7 mouse cellular contexts compared by ENCODE assay signal in genomic region chr10:75935680-75936541, GRCm38 (mm10). TPM values are rescaled to one million over a fixed set of nuclear protein-coding genes. Genes with fewer than 3 reads are reported as not detected.
DNase-seq lines count a peak whose midpoint lies in the region; ATAC-seq and TF ChIP-seq lines count a peak whose summit lies in the region.

Gene Mmp11 (minus strand): TSS chr10:75936496.

- H3K9me3 ChIP-seq in intestine, postnatal 0 days (ENCODE audit: control insufficient read depth) = no peaks in the 10 kb centered on the region
- no peaks in the 10 kb centered on the region for H3K9me3 ChIP-seq in midbrain, embryonic 10.5 days (replicated peaks)

- H3K27me3 ChIP-seq in intestine, postnatal 0 days (replicated peaks; ENCODE audit: control insufficient read depth, insufficient read depth, low read length) = peaks cover 11% of the 10 kb centered on the region; the same call in 1 of the 2 replicates
- peaks cover 93% of the 10 kb centered on the region for H3K27me3 ChIP-seq in midbrain, embryonic 10.5 days (ENCODE audit: low read depth, poor library complexity, severe bottlenecking)

- 0 out of 2 replicates have a peak within 1 kb of the TSS, but pooled peaks have one; percentile 37 for H3K27ac ChIP-seq in intestine, postnatal 0 days (ENCODE audit: low read depth, low read length)
- H3K27ac ChIP-seq in midbrain, embryonic 10.5 days (replicated peaks) = peak within 1 kb of the TSS; percentile 42; the same call in 1 of the 2 replicates

- H3K36me3 ChIP-seq in intestine, postnatal 0 days (ENCODE audit: control insufficient read depth, insufficient read depth) = no peaks in the 10 kb centered on the region
- H3K36me3 ChIP-seq in midbrain, embryonic 10.5 days = no peaks in the 10 kb centered on the region

- peak; percentile 83 for ATAC-seq in intestine, postnatal 0 days

- intact Hi-C loops in left cerebral cortex, postnatal 4 days (cut with DNase I) = no loop called here

- peak within 1 kb of the TSS; percentile 62 for H3K4me3 ChIP-seq in intestine, postnatal 0 days (ENCODE audit: low read depth, low read length)
- H3K4me3 ChIP-seq in midbrain, embryonic 10.5 days = peak within 1 kb of the TSS; percentile 68

- TF ChIP-seq CTCF in intestine, postnatal 0 days (IDR thresholded peaks at IDR 0.05; ENCODE audit: low read depth) = no peak

- no peaks in the 10 kb centered on the region; the same call in 1 of the 2 replicates for H3K4me1 ChIP-seq in intestine, postnatal 0 days (replicated peaks; ENCODE audit: control insufficient read depth, insufficient read depth, low read length)
- peaks cover 69% of the 10 kb centered on the region for H3K4me1 ChIP-seq in midbrain, embryonic 10.5 days

- DNase-seq in adrenal gland, postnatal 25 days = peak; percentile 84
- peak; percentile 83 for DNase-seq in embryo, embryonic 9.5 days (ENCODE audit: extremely low spot score)
- peak in 1 of 2 experiments; percentile 40 for DNase-seq in gastrocnemius, postnatal 4 days (ENCODE audit: low spot score in 2 of 2)
- DNase-seq in left cerebral cortex, postnatal 4 days = peak; percentile 68
- DNase-seq in midbrain, embryonic 10.5 days (ENCODE audit: low spot score) = peak; percentile 78
- DNase-seq in skeletal muscle tissue, adult 2 months (ENCODE audit: low read depth, low spot score) = peak; percentile 91

- WGBS in intestine, postnatal 0 days = 2% methylated on average over 51 of the region's 51 CpGs
- WGBS in midbrain, embryonic 10.5 days = 2% methylated on average over 51 of the region's 51 CpGs

- peak within 1 kb of the TSS; percentile 85 for H3K4me2 ChIP-seq in intestine, postnatal 0 days (replicated peaks; ENCODE audit: low read depth)

- peak within 1 kb of the TSS; percentile 53 for H3K9ac ChIP-seq in intestine, postnatal 0 days (ENCODE audit: low read depth, low read length)

RNA-seq across cellular contexts. Expression of gene Mmp11, which starts in this region (rescaled TPM):
- 7.9 and 9.5 TPM in 2 replicates for total RNA-seq in adrenal gland, postnatal 25 days (2021)
- total RNA-seq in gastrocnemius, postnatal 4 days (2021) = 10 to 100 TPM; 12.7 to 15.0 TPM
- polyA plus RNA-seq in intestine, postnatal 0 days (2015; fragmentation: Nextera tagmentation; extraction: Ambion mirVana) = 8.7 and 9.2 TPM in 2 replicates
- total RNA-seq in left cerebral cortex, postnatal 4 days (2021) = 10 to 100 TPM in 1 of 2 experiments, 1 to 10 TPM in 1; 9.9 to 10.7 TPM
- polyA plus RNA-seq in midbrain, embryonic 10.5 days (2016; fragmentation: Nextera tagmentation; extraction: Ambion mirVana) = 23.7 and 38.2 TPM in 2 replicates
